Mouse (Mus musculus) C2C12 (cell line): ENCODE data around the gene Csrnp2. TPM values are rescaled to one million over a fixed set of nuclear protein-coding genes. Genes with fewer than 3 reads are reported as not detected.

Experiments
- H3K27me3 ChIP-seq: one replicate; pipeline ENCODE4 v1.6.1; 2011; ENCODE audit not compliant: control insufficient read depth, insufficient read depth, insufficient read length
- H3K36me3 ChIP-seq: one replicate; pipeline ENCODE4 v1.6.1; 2011; ENCODE audit not compliant: control insufficient read depth, insufficient read depth
- H3K4me3 ChIP-seq: one replicate; pipeline ENCODE4 v1.5.1; 2011; ENCODE audit warnings: mild to moderate bottlenecking, control low read depth; ENCODE audit not compliant: poor library complexity, insufficient read depth, severe bottlenecking
- H3K79me2 ChIP-seq: one replicate; pipeline ENCODE4 v1.6.1; 2011; ENCODE audit not compliant: control insufficient read depth, insufficient read depth
- H3K79me3 ChIP-seq: one replicate; pipeline ENCODE4 v1.6.1; 2011; ENCODE audit warnings: low read depth, control low read depth
- H3ac ChIP-seq: one replicate; pipeline ENCODE3; 2011; ENCODE audit warnings: low read depth; ENCODE audit not compliant: control insufficient read depth, insufficient read length
- CEBPB ChIP-seq: IDR thresholded peaks from one replicate; pipeline ENCODE4 v1.6.1; 2011; ENCODE audit warnings: low read depth, mild to moderate bottlenecking, control low read depth, moderate library complexity
- CTCF ChIP-seq: IDR thresholded peaks from one replicate; pipeline ENCODE4 v1.5.1; 2011; ENCODE audit not compliant: control insufficient read depth, insufficient read depth, insufficient read length
- FOSL1 ChIP-seq: IDR thresholded peaks from one replicate; pipeline ENCODE4 v1.8.0; 2011; ENCODE audit warnings: mild to moderate bottlenecking, low read length; ENCODE audit not compliant: poor library complexity, insufficient read depth, severe bottlenecking
- MAX ChIP-seq: IDR thresholded peaks from one replicate; pipeline ENCODE4 v1.6.1; 2011; ENCODE audit warnings: mild to moderate bottlenecking, control low read depth
- MYOD1 ChIP-seq: IDR thresholded peaks from one replicate; pipeline ENCODE4 v1.6.1; 2011; ENCODE audit warnings: low read depth; ENCODE audit not compliant: control insufficient read depth, insufficient read length
- MYOG ChIP-seq: IDR thresholded peaks from one replicate; pipeline ENCODE4 v1.6.1; 2011; ENCODE audit not compliant: control insufficient read depth, insufficient read length; ENCODE audit errors: extremely low read depth
- USF1 ChIP-seq: IDR thresholded peaks from one replicate; pipeline ENCODE4 v1.6.1; 2011; ENCODE audit warnings: low read depth, mild to moderate bottlenecking, control low read depth, moderate library complexity
- polyA plus RNA-seq: library from polyadenylated mRNA; unstranded; fragments of >200 nt; fragmentation: generic; extraction: Trizol; gene quantifications from one replicate; pipeline ENCODE4 v1.2.1, GENCODE M21; 2012; ENCODE audit warnings: missing spikeins

Csrnp2 gene
- polyA plus RNA-seq, 1 experiment: 11.6 TPM

- H3K79me3 ChIP-seq: no peaks in the 10 kb centered on the region
- no peak overlapping the region for H3K4me3 ChIP-seq
- TF ChIP-seq CTCF: no peak
- no peak for TF ChIP-seq MYOG
- no peak for TF ChIP-seq FOSL1
- no peaks in the 10 kb centered on the region for H3K36me3 ChIP-seq
- peaks cover 4% of the 10 kb centered on the region for H3K27me3 ChIP-seq
- no peak overlapping the region for H3ac ChIP-seq
- H3K79me2 ChIP-seq: no peaks in the 10 kb centered on the region
Observed at GRCm38 (mm10) chr15:100436518-100436917, 58.8 kb downstream of the Csrnp2 start.

- TF ChIP-seq CEBPB: peak; percentile 14
- TF ChIP-seq MYOG: no peak
- no peak for TF ChIP-seq CTCF
- TF ChIP-seq USF1: no peak
- TF ChIP-seq MYOD1: no peak
- TF ChIP-seq MAX: no peak
- no peak for TF ChIP-seq FOSL1
Observed at GRCm38 (mm10) chr15:100436112-100436511, 59.2 kb downstream of the Csrnp2 start.

GRCm38 (mm10) chr15:100433234-100433633 is 62.1 kb downstream of the Csrnp2 start:
- Histone ChIP-seq H3K27me3 (peaks cover 4% of the 10 kb centered on the region), H3K79me2 (no peaks in the 10 kb centered on the region), H3ac (no peak overlapping the region), H3K36me3 (no peaks in the 10 kb centered on the region), H3K4me3 (no peak overlapping the region), H3K79me3 (no peaks in the 10 kb centered on the region)
- TF ChIP-seq CTCF (no peak), CEBPB (no peak), MAX (no peak), MYOD1 (no peak), FOSL1 (no peak), USF1 (no peak), MYOG (no peak)

More at GRCm38 (mm10) chr15:100436112-100436511, 59.2 kb downstream of the Csrnp2 start:
- Histone ChIP-seq H3K79me2 (no peaks in the 10 kb centered on the region), H3K27me3 (peaks cover 4% of the 10 kb centered on the region), H3K79me3 (no peaks in the 10 kb centered on the region), H3K4me3 (no peak overlapping the region), H3K36me3 (no peaks in the 10 kb centered on the region), H3ac (no peak overlapping the region)

- no peaks in the 10 kb centered on the region for H3K79me2 ChIP-seq
- TF ChIP-seq CEBPB: no peak
- TF ChIP-seq FOSL1: no peak
- TF ChIP-seq MYOG: no peak
- no peak for TF ChIP-seq USF1
- TF ChIP-seq MYOD1: no peak
- TF ChIP-seq MAX: no peak
- TF ChIP-seq CTCF: no peak
- no peaks in the 10 kb centered on the region for H3K79me3 ChIP-seq
- no peaks in the 10 kb centered on the region for H3K27me3 ChIP-seq
- H3K4me3 ChIP-seq: no peak overlapping the region
- no peak overlapping the region for H3ac ChIP-seq
- H3K36me3 ChIP-seq: no peaks in the 10 kb centered on the region
Observed at GRCm38 (mm10) chr15:100429959-100430565, 65.2 kb downstream of the Csrnp2 start.

Other genes starting within 250 kb of the Csrnp2 start
- not detected for gene Tmprss12, start 214.7 kb downstream of the Csrnp2 start, polyA plus RNA-seq
- gene Mettl7a1, start 191.3 kb downstream of the Csrnp2 start, polyA plus RNA-seq: 4.5 TPM
- not detected for gene Mettl7a3, start 160.6 kb downstream of the Csrnp2 start, polyA plus RNA-seq
- not detected for gene Methig1, start 142.3 kb downstream of the Csrnp2 start, polyA plus RNA-seq
- gene Mettl7a2, start 142.3 kb downstream of the Csrnp2 start, polyA plus RNA-seq: not detected
- gene Higd1c, start 130.9 kb downstream of the Csrnp2 start, polyA plus RNA-seq: not detected
- 0.02 TPM for gene Gm5475, start 73.3 kb downstream of the Csrnp2 start, polyA plus RNA-seq
- gene Slc11a2, start 70.4 kb downstream of the Csrnp2 start, polyA plus RNA-seq: 34.3 TPM
- 34.0 TPM for gene Letmd1, start 26.5 kb downstream of the Csrnp2 start, polyA plus RNA-seq
- gene Tfcp2, start 56.5 kb upstream of the Csrnp2 start, polyA plus RNA-seq: 10.3 TPM
- 5.5 TPM for gene Pou6f1, start 104.5 kb upstream of the Csrnp2 start, polyA plus RNA-seq
- 142 TPM for gene Dazap2, start 119.9 kb upstream of the Csrnp2 start, polyA plus RNA-seq
- 0.21 TPM for gene Smagp, start 141.5 kb upstream of the Csrnp2 start, polyA plus RNA-seq
- gene Bin2, start 174.1 kb upstream of the Csrnp2 start, polyA plus RNA-seq: not detected
- gene Cela1, start 192.4 kb upstream of the Csrnp2 start, polyA plus RNA-seq: 32.1 TPM
- 0.29 TPM for gene Galnt6, start 233.9 kb upstream of the Csrnp2 start, polyA plus RNA-seq